Mouse (Mus musculus) skeletal muscle tissue, adult 2 months (tissue): ENCODE results near the gene Atxn3.
"Not testable (repeated sequence)": the region's sequence is repeated elsewhere in the genome, so short reads cannot be mapped to it uniquely, and the experiment has no call there.

Experiments
- DNase-seq: peaks from one replicate; pipeline ENCODE4 v3.0.0-alpha.2; 2012; ENCODE audit warnings: low read depth, low spot score

Atxn3 gene

DNA sequence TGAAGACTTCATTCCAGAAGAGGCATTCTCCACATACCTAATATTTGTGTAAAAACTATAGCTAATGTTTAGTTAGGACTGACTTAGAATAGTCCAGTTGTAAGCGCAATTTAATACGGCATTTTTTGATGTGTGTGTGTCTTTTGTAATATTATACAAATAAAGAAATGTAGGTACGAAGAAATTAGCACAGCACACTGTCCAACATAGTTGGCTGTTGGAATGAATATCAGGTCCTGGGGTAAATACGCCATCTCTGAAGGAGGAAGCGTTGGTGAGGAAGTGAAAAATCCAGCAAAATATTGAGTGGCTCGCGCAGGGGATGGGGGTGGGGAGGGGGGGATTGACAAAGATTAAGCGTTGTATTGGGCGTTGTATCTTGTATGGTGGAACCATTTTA is 510 bp upstream of the Atxn3 start:
- DNase-seq, result no peak

GRCm38 (mm10) chr12:101957079-101957941 is 736 bp downstream of the Atxn3 start:
- no peak for DNase-seq

DNA sequence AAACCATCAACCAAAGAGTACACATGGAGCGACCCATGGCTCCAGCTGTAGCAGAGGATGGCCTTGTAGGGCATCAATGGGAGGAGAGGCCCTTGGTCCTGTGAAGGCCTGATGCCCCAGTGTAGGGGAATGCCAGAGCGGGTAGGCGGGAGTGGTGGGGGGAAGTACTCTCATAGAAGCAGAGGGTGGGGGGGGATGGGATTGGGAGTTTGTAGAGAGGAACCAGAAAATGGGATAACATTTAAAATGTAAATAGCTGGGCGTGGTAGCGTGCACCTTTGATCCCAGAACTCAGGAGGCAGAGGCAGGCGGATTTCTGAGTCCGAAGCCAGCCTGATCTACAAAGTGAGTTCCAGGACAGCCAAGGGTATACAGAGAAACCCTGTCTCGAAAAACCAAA is 2.2 kb downstream of the Atxn3 start:
- not testable (repeated sequence) for DNase-seq

GRCm38 (mm10) chr12:101948801-101949200 is 9.2 kb downstream of the Atxn3 start:
- DNase-seq, result no peak

- DNase-seq, result no peak
Measured at GRCm38 (mm10) chr12:101947986-101948385, 10.1 kb downstream of the Atxn3 start.

DNA sequence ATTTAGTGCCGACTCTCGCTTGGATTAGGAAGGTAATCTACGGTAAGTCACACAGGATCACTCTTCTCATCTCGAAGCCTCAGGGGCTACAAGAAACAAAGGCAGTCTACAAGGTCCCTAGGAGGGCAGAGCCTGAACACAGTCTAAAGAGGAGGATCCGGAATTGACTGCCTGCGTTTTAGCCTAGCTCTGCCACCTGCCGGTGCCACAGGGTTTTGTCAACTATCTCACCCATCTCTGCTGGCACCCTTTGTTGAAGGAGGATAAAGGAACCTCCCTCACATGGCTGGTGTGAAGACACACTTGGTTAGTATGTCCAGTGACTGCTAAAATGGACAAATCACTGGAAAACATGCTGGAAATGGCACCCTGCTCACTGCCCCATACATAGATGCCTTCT is 20.5 kb downstream of the Atxn3 start:
- no peak for DNase-seq

GRCm38 (mm10) chr12:101935223-101935622 is 22.8 kb downstream of the Atxn3 start:
- DNase-seq, result no peak

- no peak for DNase-seq
Measured at GRCm38 (mm10) chr12:101928423-101928822, 29.6 kb downstream of the Atxn3 start.

DNA sequence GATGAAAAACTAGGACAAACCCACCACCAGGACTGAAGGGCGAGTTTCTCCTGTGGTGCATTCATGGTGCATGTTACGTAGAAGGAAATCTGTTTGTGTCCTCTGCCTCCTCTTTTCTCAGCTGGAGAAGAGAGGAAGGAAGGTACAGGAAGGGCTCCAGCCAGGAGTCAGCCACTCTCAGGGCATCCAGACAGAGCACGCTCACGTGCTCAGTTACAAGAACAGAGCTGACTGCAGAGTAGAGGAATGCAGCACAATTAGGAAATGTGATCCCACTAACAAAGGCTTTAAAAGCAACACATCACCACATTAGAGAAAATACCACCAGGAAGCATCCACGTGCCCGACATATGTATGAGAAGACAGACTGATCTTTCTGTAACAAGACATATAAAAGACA is 35.7 kb downstream of the Atxn3 start:
- DNase-seq, result no peak

- DNase-seq, result no peak
Measured at GRCm38 (mm10) chr12:101919847-101920246, 38.2 kb downstream of the Atxn3 start.

DNA sequence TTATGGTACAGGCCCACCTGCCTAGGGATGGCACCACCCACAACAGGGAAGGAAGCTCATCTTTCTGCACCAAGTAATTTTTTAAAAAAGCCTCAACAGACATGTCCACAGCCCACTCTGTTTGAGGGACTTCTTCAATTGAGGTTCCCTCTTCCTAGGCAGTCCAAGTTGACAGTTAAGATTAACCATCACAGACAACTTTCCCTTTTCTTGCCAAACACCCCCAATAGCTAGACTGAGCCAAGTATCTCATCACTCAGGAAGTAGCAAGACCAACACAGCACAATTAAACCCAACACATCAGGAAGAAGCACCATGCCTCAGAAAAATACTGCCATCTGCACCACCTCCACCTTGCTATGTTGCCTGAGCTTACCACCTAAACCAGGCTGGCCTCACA is 40.9 kb downstream of the Atxn3 start:
- no peak for DNase-seq

DNA sequence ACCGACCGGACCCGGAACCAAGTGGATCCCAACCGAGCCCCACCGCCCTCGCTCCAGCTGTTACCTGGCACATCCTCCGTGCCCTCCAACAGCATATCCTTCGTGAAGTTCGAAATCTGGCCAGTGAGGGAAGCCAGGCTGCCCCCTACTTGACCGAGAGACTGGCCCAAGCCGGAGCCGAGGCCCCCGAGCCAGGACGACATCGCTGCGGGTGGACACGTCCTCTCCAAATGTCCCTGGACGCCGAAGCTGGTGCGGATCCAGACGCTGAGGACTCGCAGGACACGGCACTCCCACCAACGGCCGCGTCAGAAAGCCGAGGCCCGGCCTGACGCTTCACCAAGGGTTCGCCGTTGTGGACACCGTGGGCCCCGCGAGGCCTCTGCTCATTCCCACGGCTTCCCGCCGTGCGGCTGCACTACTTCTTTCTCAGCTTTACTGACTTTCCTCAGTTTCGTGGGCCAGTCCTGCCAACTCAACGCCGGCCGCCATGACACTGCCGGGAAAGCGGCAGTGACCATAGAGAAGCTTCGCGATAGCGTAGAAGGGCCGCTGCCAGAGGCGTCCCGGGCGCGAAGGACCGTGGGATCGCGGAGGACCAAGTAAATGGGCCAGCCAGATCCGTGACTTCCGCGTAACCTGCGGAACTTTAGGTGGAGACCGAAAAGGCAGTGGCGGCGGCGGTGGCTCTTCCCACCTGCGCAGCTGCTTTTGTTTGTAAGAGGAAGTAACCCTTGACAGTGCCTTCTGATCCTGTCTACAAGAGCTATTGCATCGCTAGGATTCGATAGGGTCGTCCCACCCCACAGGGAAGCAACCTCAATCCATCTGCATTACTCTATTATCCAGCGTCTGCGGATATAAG is 45.2 kb downstream of the Atxn3 start, which contains the start of gene Trip11:
Trip11 (minus strand) TSS at position 642 of the 865 bp plus-strand sequence.
- DNase-seq, result peak; percentile 83

DNA sequence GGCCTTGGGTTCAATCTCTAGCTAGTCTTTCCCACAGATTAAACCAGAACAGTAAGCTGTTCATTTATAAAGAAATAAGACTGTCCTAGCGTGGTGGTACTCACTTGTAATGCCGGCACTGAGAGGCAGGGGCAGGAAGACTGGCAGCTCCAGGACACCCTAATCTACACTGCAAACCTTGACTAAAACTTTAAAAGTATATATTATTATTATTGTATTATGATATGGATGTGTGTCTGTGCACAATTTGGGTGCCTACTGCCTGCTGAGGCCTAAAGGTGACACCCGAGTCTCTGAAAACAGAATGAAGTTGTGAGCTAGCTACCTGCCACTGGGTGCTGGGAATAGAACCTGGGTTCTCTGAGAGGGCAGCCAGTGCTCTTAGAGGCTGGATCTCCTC is 46.7 kb downstream of the Atxn3 start:
- DNase-seq, result no peak

DNA sequence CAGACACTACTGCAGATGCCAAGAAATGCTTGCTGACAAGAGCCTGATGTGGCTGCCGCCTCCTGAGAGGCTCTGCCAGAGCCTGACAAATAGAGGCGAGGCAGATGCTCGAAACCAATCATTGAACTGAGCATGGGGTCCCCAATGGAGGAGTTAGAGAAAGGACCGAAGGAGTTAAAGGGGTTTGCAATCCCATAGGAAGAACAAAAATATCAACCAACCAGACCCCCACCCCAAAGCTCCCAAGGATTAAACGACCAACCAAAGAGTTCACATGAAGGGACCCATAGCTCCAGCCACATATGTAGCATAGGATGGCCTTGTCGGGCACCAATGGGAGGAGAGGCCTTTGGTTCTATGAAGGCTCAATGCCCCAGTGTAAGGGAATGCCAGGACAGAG is 47.7 kb downstream of the Atxn3 start:
- no peak for DNase-seq

GRCm38 (mm10) chr12:101905817-101906216 is 52.2 kb downstream of the Atxn3 start:
- no peak for DNase-seq

- no peak for DNase-seq
Measured at GRCm38 (mm10) chr12:101904906-101905305, 53.1 kb downstream of the Atxn3 start.

DNA sequence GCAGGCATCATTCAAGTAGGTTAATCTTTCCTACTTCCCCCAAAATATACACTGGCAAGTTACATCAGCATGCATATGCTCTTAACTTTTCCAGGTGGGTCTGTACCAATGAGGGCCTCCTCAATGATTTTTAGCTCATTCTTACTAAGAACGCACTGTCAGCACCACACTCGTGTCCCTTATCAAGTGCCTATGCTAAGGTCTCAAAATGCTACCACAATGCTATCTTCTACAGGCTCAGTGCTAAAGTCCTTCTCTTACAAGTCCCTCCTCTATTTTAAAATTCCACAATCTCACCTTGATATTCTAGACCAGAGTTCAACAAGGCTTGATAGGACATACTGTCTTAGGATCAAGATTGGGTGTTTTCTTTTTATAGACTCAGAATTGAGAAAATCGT is 53.9 kb downstream of the Atxn3 start:
- no peak for DNase-seq

DNA sequence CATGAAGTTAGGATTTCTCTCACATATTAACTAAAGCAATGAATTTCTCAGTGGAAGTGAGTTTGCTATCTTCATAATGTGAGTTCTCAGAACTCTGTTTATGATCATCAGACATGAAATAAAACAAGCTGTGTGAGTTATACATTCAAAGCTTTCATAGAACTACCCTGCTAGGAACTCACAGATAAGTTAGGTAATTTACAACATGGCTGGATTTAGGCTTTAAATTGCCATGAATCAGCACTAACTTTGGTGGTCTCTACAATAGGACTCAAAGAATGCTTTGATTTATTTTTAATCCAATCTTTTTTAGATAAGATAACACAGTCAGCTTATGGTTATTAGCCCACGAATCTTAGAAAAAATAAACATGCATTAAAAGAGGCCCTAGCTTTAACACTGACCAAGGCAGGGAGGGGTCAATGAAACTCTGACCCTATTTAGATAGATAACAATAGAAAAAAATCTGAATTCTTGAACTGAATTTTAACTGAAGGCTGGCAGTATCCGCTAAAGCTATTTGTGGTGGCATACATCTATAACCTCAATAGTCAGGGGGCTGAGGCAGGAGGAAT is 58.3 kb downstream of the Atxn3 start:
- no peak for DNase-seq

DNA sequence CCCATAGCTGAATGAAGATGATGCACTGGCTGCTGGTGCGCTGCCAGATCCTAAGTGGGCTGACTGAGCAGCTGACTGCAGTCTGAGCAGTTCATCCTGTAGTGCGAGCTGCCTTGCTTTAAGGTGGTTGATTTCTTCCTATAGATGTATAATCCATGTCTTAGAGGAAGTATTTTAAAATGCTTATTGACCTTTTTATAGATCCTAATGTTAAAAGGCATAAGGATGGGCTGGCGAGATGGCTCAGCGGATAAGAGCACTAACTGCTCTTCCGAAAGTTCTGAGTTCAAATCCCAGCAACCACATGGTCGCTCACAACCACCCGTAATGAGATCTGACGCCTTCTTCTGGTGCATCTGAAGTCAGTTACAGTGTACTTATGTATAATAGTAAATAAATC is 59.1 kb downstream of the Atxn3 start:
- no peak for DNase-seq

DNA sequence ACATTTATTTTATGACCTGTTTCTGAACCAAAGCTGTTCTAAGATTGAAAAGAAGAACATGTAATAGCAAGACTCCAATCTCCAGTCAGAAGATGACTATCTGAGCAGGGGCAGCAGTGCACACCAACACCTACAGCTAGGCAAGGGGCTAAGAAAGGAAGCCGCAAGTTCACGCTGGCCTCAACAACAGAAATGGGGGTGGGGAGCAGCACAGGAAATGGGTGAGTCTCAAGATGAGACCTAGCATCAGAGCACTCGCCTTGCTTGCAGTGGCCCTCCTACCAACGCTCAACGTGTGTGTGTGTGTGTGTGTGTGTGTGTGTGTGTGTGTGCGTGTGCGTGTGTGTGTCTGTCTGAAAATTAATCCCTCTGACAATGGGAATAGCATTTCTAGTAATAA is 60.9 kb downstream of the Atxn3 start:
- DNase-seq, result no peak

DNA sequence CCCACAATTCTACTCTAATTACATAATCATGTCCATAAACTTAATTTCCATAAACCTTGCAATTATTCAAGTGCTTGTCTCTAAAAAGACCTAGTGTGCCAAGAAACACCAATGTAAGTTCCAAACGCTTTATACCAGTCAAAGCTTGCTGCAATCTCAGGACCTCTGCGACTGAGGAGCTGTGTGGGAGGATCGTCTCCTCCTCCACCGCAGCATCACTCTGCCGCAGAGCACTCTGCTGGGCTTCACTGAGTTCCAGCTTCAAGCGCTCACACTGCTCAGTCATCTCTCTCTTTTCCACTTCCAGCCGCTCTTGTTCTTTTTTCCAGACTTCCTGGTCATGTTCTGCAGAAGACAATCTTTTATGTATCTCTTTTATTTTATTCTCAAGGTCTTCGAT is 64.8 kb downstream of the Atxn3 start:
- DNase-seq, result no peak

- DNase-seq, result no peak
Measured at GRCm38 (mm10) chr12:101892832-101893231, 65.2 kb downstream of the Atxn3 start.
